Mouse (Mus musculus) bone marrow macrophage, adult 2 months (primary cell): ENCODE results near the gene Zswim5. TPM values are rescaled to one million over a fixed set of nuclear protein-coding genes. Genes with fewer than 3 reads are reported as not detected.

Experiments used
- H3K27ac ChIP-seq: 2 replicates; pipeline ENCODE4 v1.5.1; 2012; ENCODE audit warnings: low read depth, low read length; ENCODE audit not compliant: insufficient read depth
- H3K4me1 ChIP-seq: 2 replicates; pipeline ENCODE4 v1.6.1; 2012; ENCODE audit warnings: low read length; ENCODE audit not compliant: control insufficient read depth, insufficient read depth
- H3K4me3 ChIP-seq: 2 replicates; pipeline ENCODE4 v1.5.1; 2012; ENCODE audit warnings: mild to moderate bottlenecking, low read length, moderate library complexity; ENCODE audit not compliant: insufficient read depth
- CTCF ChIP-seq: IDR thresholded peaks from 2 replicates; pipeline ENCODE4 v1.5.1; 2012; ENCODE audit warnings: low read depth, mild to moderate bottlenecking, low read length, moderate library complexity
- POLR2A ChIP-seq: IDR thresholded peaks from 2 replicates; pipeline ENCODE4 v1.6.1; 2012; ENCODE audit warnings: mild to moderate bottlenecking, low read depth, low read length, borderline replicate concordance
- polyA plus RNA-seq: library from polyadenylated mRNA; stranded (reverse); fragments of >200 nt; gene quantifications from 2 replicates; pipeline ENCODE4 v1.2.4, GENCODE M21; 2012; ENCODE audit not compliant: missing spikeins, insufficient read depth, insufficient read length

The Zswim5 gene
- polyA plus RNA-seq, 1 experiment, result not detected

GRCm38 (mm10) chr4:117002543-117003521, 125.7 kb downstream of the Zswim5 start:
- TF ChIP-seq CTCF (peak; percentile 30; the same call in 1 of the 2 replicates), POLR2A (no peak)
- no peaks in the 10 kb centered on the region for H3K4me1 ChIP-seq
- no peak overlapping the region for H3K4me3 ChIP-seq
- no peak overlapping the region for H3K27ac ChIP-seq

DNA sequence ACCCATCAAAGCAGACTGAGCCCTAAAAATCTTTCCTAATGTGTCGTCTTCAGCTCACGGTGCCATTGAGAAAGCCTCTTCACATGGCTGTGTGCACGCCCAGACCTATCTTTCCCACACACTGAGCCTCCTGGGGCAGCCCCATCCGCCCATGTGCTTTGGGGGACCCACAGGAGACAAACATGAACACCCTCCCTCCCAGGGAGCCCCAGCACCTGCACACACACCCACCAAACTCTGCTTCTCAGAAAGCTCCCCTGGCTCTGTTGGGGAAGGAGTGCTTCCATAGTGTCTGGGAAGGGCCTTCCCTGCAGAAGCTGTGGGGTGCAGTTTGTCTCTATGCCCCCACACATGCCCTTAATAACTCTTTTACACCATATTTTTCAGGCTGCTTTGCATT, 127.5 kb downstream of the Zswim5 start:
- no peak overlapping the region for H3K4me3 ChIP-seq
- H3K27ac ChIP-seq, result no peak overlapping the region
- no peaks in the 10 kb centered on the region for H3K4me1 ChIP-seq
- TF ChIP-seq CTCF, result no peak
- no peak for TF ChIP-seq POLR2A

GRCm38 (mm10) chr4:117005611-117006400, 128.6 kb downstream of the Zswim5 start:
- no peaks in the 10 kb centered on the region for H3K4me1 ChIP-seq
- TF ChIP-seq CTCF (no peak), POLR2A (no peak)
- no peak overlapping the region for H3K27ac ChIP-seq
- no peak overlapping the region for H3K4me3 ChIP-seq

DNA sequence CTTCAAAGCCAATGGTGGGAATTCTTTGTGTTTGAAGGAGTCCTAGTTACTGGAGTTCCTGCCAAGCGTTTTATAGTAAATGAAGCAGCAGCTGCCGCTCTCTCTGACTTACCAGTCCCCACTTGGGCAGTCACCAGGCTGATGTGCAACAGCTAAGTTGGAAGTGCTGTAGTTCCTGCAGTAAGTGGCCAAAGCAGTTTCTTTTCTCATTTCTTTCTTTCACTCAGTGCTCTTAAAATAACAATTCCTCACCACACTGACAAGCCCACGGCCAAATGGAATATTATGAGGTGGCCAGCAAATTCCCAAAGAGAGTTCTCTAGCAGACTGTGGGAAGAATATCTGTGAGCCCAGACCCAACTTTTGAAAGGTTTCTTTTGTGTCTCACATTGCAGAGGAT, 129.9 kb downstream of the Zswim5 start:
- TF ChIP-seq POLR2A (no peak), CTCF (no peak)
- Histone ChIP-seq H3K27ac (no peak overlapping the region), H3K4me1 (no peaks in the 10 kb centered on the region), H3K4me3 (no peak overlapping the region)

GRCm38 (mm10) chr4:117010231-117010630, 133.1 kb downstream of the Zswim5 start:
- no peak for TF ChIP-seq CTCF
- TF ChIP-seq POLR2A, result no peak
- Histone ChIP-seq H3K27ac (no peak overlapping the region), H3K4me3 (no peak overlapping the region), H3K4me1 (no peaks in the 10 kb centered on the region)

DNA sequence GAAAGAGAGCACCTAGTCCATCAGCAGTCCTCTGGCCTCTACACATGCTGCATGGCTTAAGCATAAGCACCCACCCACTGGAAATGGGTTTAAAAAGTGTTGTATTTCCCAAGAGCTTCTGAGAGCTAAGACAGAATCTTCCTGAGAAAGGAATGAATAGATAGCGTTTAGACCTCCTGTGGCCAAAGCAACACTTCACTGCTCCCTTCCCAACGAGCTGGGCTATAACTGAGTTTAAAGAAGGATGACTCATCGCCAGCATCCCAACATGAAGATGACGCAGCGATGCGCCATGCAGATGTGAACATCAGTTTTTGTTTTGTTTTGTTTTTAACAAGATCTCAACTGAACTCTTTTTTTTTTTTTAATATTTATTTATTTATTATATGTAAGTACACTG, 136.4 kb downstream of the Zswim5 start:
- H3K4me1 ChIP-seq, result no peaks in the 10 kb centered on the region
- no peak overlapping the region for H3K4me3 ChIP-seq
- no peak overlapping the region for H3K27ac ChIP-seq
- TF ChIP-seq POLR2A, result no peak
- TF ChIP-seq CTCF, result no peak

DNA sequence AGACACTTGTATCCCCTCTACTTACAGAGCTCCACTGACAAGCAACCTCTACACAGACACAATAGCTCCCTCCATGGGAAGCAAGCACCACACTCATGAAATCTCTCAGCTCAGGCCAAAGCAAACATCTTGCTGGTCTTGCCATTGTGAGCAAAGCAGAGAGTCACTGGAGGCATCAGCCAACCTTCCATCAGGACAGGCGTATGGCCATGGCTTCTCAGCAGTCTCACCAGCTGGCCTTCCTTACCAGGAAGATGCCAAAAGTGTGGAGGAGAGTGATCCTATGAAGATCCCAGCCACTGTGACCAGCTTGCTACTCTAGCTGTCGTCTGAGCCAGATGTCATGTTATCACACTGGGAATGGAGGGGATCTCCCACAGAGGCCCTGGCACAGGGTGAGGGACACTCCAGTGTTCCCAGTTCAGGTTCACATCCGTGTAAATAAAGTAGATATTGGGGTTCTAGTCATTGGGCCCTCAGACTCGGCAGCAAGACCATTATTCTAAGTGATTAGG, 137.8 kb downstream of the Zswim5 start:
- TF ChIP-seq CTCF (no peak), POLR2A (no peak)
- Histone ChIP-seq H3K27ac (no peak overlapping the region), H3K4me1 (no peaks in the 10 kb centered on the region), H3K4me3 (no peak overlapping the region)

DNA sequence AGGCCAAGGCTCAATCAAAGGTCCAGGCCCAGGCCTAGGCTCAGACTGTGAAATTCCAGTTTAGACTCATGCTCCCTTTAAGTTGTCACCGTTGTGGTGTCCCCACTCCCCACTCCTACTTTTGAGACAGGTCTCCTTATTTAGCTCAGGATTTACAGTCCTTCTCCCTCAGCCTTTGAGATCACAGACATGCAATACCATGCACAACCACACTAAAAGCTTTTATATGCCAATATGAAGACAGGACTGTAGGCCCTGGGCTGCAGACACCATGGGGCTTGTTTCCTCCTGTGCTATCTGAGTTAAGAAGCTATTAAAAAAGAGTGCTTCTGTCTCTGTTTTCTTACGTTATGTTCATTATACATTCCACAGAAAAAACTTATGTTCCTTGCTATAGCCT, 140.6 kb downstream of the Zswim5 start:
- peaks cover 5% of the 10 kb centered on the region; the same call in 1 of the 2 replicates for H3K4me1 ChIP-seq
- H3K27ac ChIP-seq, result no peak overlapping the region
- H3K4me3 ChIP-seq, result no peak overlapping the region
- no peak for TF ChIP-seq CTCF

DNA sequence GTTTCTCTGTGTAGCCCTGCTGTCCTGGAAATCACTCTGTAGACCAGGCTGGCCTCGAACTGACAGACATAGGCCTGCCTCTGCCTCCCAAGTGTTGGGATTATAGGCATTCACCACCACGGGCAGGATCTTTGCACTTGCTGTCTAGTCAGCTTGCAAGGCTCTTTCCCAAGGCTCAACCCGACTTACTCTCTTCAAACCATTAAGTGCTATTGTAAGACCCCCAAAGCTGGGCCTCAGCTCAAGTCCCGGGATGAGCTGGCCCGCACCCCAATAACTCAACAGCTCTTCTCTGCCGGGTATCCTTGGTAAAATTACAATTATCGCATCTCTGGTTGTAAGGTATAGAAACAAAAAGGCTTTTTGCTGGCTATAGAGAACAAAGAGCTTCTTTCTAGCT, 141.2 kb downstream of the Zswim5 start:
- Histone ChIP-seq H3K4me3 (no peak overlapping the region), H3K27ac (no peak overlapping the region), H3K4me1 (peaks cover 5% of the 10 kb centered on the region; the same call in 1 of the 2 replicates)
- TF ChIP-seq CTCF (no peak), POLR2A (no peak)
